Comparison of ENCODE assay signal across 15 mouse cellular contexts in genomic region chr19:43857347-43857746, GRCm38 (mm10).
DNase-seq lines count a peak whose midpoint lies in the region; ATAC-seq and TF ChIP-seq lines count a peak whose summit lies in the region.
"Had no signal": no experiment of that assay in that cellular context is flagged by ENCODE, and none has a peak within 500 bp of the region (broad histone marks: within the 10 kb centered on the region; RNA-seq: fewer than 3 reads in every experiment).

No protein-coding gene starts in this region.

- no peak for TF ChIP-seq EP300 in ES-Bruce4 (IDR thresholded peaks at IDR 0.05; ENCODE audit: insufficient read depth, low read depth, low read length)

- peak; percentile 5; the same call in 1 of the 2 replicates for TF ChIP-seq CTCF in left cerebral cortex, adult 2 months (IDR thresholded peaks at IDR 0.05)
- peak; percentile 16 for TF ChIP-seq CTCF in ES-Bruce4 (IDR thresholded peaks at IDR 0.05; ENCODE audit: low read depth, low read length)
- no peak for TF ChIP-seq CTCF in brain, embryonic 14.5 days (IDR thresholded peaks at IDR 0.05; ENCODE audit: borderline replicate concordance, extremely low read depth, insufficient read depth, insufficient read length)

- no peak for TF ChIP-seq POLR2A in ES-Bruce4 (IDR thresholded peaks at IDR 0.05; ENCODE audit: insufficient read depth, low read length)
- TF ChIP-seq POLR2A in brain, embryonic 14.5 days (IDR thresholded peaks at IDR 0.05; ENCODE audit: borderline replicate concordance, extremely low read depth, insufficient read depth, insufficient read length, poor library complexity, severe bottlenecking), result no peak

- peak; percentile 31 for DNase-seq in adrenal gland, postnatal 10 days
- DNase-seq in adrenal gland, postnatal 4 days (ENCODE audit: low spot score in 2 of 2), result no peak
- no peak for DNase-seq in left cerebral cortex, adult 2 months (ENCODE audit: extremely low spot score in 1 of 2, low spot score in 2 of 2)
- DNase-seq in left cerebral cortex, adult 8-10 months (ENCODE audit: low spot score in 2 of 2), result no peak
- peak; percentile 12 for DNase-seq in brain, embryonic 14.5 days (ENCODE audit: low read depth)
- DNase-seq in spleen, postnatal 36 days (ENCODE audit: low spot score in 2 of 2), result no peak
- DNase-seq: forebrain, postnatal 0 days; kidney, postnatal 14 days; retina, postnatal 1 day had no signal

- no peak overlapping the region for H3K27ac ChIP-seq in left cerebral cortex, adult 2 months
- H3K27ac ChIP-seq in ES-Bruce4 (ENCODE audit: insufficient read depth, low read length), result no peak overlapping the region
- H3K27ac ChIP-seq: limb, embryonic 15.5 days; macrophage; midbrain, embryonic 15.5 days; neural tube, embryonic 12.5 days had no signal

- no peaks in the 10 kb centered on the region for H3K4me1 ChIP-seq in ES-Bruce4 (ENCODE audit: control insufficient read depth, insufficient read depth, low read length)
- H3K4me1 ChIP-seq: limb, embryonic 15.5 days; midbrain, embryonic 15.5 days; neural tube, embryonic 12.5 days had no signal

- H3K9ac ChIP-seq in ES-Bruce4 (ENCODE audit: low read depth, poor library complexity, severe bottlenecking), result no peak overlapping the region
- H3K9ac ChIP-seq: forebrain, postnatal 0 days; limb, embryonic 15.5 days; midbrain, embryonic 15.5 days; neural tube, embryonic 12.5 days had no signal

- H3K36me3 ChIP-seq in ES-Bruce4 (ENCODE audit: control insufficient read depth, insufficient read depth, low read length, poor library complexity, severe bottlenecking), result peaks cover 17% of the 10 kb centered on the region

- no peak for ATAC-seq in cerebellum, adult (ENCODE audit: insufficient number of reproducible peaks, low FRiP score, low TSS enrichment)
- ATAC-seq: forebrain, postnatal 0 days; midbrain, embryonic 15.5 days had no signal

- no peaks in the 10 kb centered on the region for H3K27me3 ChIP-seq in ES-Bruce4 (ENCODE audit: control insufficient read depth, insufficient read depth, low read length, poor library complexity, severe bottlenecking)
- H3K27me3 ChIP-seq: limb, embryonic 15.5 days; midbrain, embryonic 15.5 days; neural tube, embryonic 12.5 days had no signal

- no peaks in the 10 kb centered on the region for H3K9me3 ChIP-seq in ES-Bruce4 (replicated peaks; ENCODE audit: control insufficient read depth, insufficient read depth, low read length, poor library complexity, severe bottlenecking)
- H3K9me3 ChIP-seq: limb, embryonic 15.5 days; midbrain, embryonic 15.5 days had no signal

- H3K4me3 ChIP-seq in left cerebral cortex, adult 2 months, result no peak overlapping the region
- H3K4me3 ChIP-seq in ES-Bruce4 (ENCODE audit: low read depth, low read length), result no peak overlapping the region
- H3K4me3 ChIP-seq: limb, embryonic 15.5 days; midbrain, embryonic 15.5 days; neural tube, embryonic 12.5 days had no signal

- intact Hi-C loops in left cerebral cortex, adult 2 months (cut with DNase I), result no loop called here

Comparison
In these comparisons a context has a peak if more than half of its experiments do, and no peak if none do; other contexts are left out.
1. DNase-seq: peak in adrenal gland, postnatal 10 days (single experiment) and brain, embryonic 14.5 days (single experiment); none in adrenal gland, postnatal 4 days (0 of 2), left cerebral cortex, adult 2 months (0 of 2), left cerebral cortex, adult 8-10 months (0 of 2) and spleen, postnatal 36 days (0 of 2).